7 mouse cellular contexts compared by ENCODE assay signal in genomic region chr4:62524651-62525488, GRCm38 (mm10). TPM values are rescaled to one million over a fixed set of nuclear protein-coding genes. Genes with fewer than 3 reads are reported as not detected.
DNase-seq lines count a peak whose midpoint lies in the region; ATAC-seq and TF ChIP-seq lines count a peak whose summit lies in the region.

Pole3 (minus strand) TSS chr4:62525068.
4933430I17Rik (plus strand) TSS chr4:62525369.

- H3K27me3 ChIP-seq in intestine, postnatal 0 days (replicated peaks; ENCODE audit: control insufficient read depth, insufficient read depth, low read length) = no peaks in the 10 kb centered on the region
- H3K27me3 ChIP-seq in midbrain, embryonic 12.5 days = no peaks in the 10 kb centered on the region
- H3K27me3 ChIP-seq in small intestine, adult 2 months (ENCODE audit: control insufficient read depth, insufficient read depth, low read length) = no peaks in the 10 kb centered on the region

- WGBS in intestine, postnatal 0 days = under 1% methylated on average over 59 of the region's 59 CpGs
- under 1% methylated on average over 59 of the region's 59 CpGs for WGBS in midbrain, embryonic 12.5 days
- WGBS in small intestine, adult 2 months = under 1% methylated on average over 59 of the region's 59 CpGs

- peak; percentile 96 for DNase-seq in adrenal gland, adult 8-10 months
- DNase-seq in embryo, embryonic 9.5 days (ENCODE audit: extremely low spot score) = peak; percentile 97
- peak; percentile 66 for DNase-seq in gonadal fat pad, adult 2 months (ENCODE audit: low read depth)
- DNase-seq in left cerebral cortex, postnatal 4 days = peak; percentile 98

- ATAC-seq in intestine, postnatal 0 days = peak; percentile 98
- ATAC-seq in midbrain, embryonic 12.5 days (ENCODE audit: low FRiP score, low read depth) = peak; percentile 99

- intact Hi-C loops in left cerebral cortex, postnatal 4 days (cut with DNase I) = no loop called here

- peak within 1 kb of the TSS; percentile 66 for H3K9ac ChIP-seq in intestine, postnatal 0 days (ENCODE audit: low read depth, low read length)
- peak within 1 kb of the TSS; percentile 83 for H3K9ac ChIP-seq in midbrain, embryonic 12.5 days (replicated peaks)

- no peaks in the 10 kb centered on the region for H3K4me1 ChIP-seq in intestine, postnatal 0 days (replicated peaks; ENCODE audit: control insufficient read depth, insufficient read depth, low read length)
- peaks cover 12% of the 10 kb centered on the region for H3K4me1 ChIP-seq in midbrain, embryonic 12.5 days
- H3K4me1 ChIP-seq in small intestine, adult 2 months (ENCODE audit: control insufficient read depth, insufficient read depth, insufficient read length, low read length) = peaks cover 3% of the 10 kb centered on the region; the same call in 1 of the 2 replicates

- H3K27ac ChIP-seq in intestine, postnatal 0 days (ENCODE audit: low read depth, low read length) = peak within 1 kb of the TSS; percentile 58; the same call in 1 of the 2 replicates
- H3K27ac ChIP-seq in midbrain, embryonic 12.5 days (replicated peaks) = peak within 1 kb of the TSS; percentile 93
- H3K27ac ChIP-seq in small intestine, adult 2 months (ENCODE audit: insufficient read depth, low read depth, low read length) = peak within 1 kb of the TSS; percentile 94

- H3K4me2 ChIP-seq in intestine, postnatal 0 days (replicated peaks; ENCODE audit: low read depth) = peak within 1 kb of the TSS; percentile 70
- H3K4me2 ChIP-seq in midbrain, embryonic 12.5 days (replicated peaks) = peak within 1 kb of the TSS; percentile 93

- TF ChIP-seq POLR2A in small intestine, adult 2 months (IDR thresholded peaks at IDR 0.05; ENCODE audit: low read depth, low read length) = 0 out of 2 replicates have a peak, but pooled peaks have one; percentile 17

- H3K4me3 ChIP-seq in intestine, postnatal 0 days (ENCODE audit: low read depth, low read length) = peak within 1 kb of the TSS; percentile 70
- peak within 1 kb of the TSS; percentile 72 for H3K4me3 ChIP-seq in midbrain, embryonic 12.5 days
- peak within 1 kb of the TSS; percentile 95 for H3K4me3 ChIP-seq in small intestine, adult 2 months (ENCODE audit: low read depth, low read length)

- no peaks in the 10 kb centered on the region for H3K9me3 ChIP-seq in intestine, postnatal 0 days (ENCODE audit: control insufficient read depth)
- H3K9me3 ChIP-seq in midbrain, embryonic 12.5 days = no peaks in the 10 kb centered on the region

- TF ChIP-seq CTCF in intestine, postnatal 0 days (IDR thresholded peaks at IDR 0.05; ENCODE audit: low read depth) = no peak
- no peak for TF ChIP-seq CTCF in small intestine, adult 2 months (IDR thresholded peaks at IDR 0.05; ENCODE audit: extremely low read depth, insufficient read length, insufficient replicate concordance, low read depth, low read length)

- no peaks in the 10 kb centered on the region; the same call in 1 of the 2 replicates for H3K36me3 ChIP-seq in intestine, postnatal 0 days (ENCODE audit: control insufficient read depth, insufficient read depth)
- peaks cover 15% of the 10 kb centered on the region; the same call in 1 of the 2 replicates for H3K36me3 ChIP-seq in midbrain, embryonic 12.5 days
- no peaks in the 10 kb centered on the region for H3K36me3 ChIP-seq in small intestine, adult 2 months (ENCODE audit: control insufficient read depth, insufficient read depth, low read length)

RNA-seq across cellular contexts. Expression of gene Pole3, which starts in this region (rescaled TPM):
- 10 to 100 TPM; 55.6 to 59.0 (median 58.2) TPM for total RNA-seq in adrenal gland, adult 8-10 months (2022)
- polyA plus RNA-seq in gonadal fat pad, adult 2 months (2012; rRNA removed) = 25.9 and 27.9 TPM in 2 replicates
- polyA plus RNA-seq in intestine, postnatal 0 days (2015; fragmentation: Nextera tagmentation; extraction: Ambion mirVana) = 38.0 TPM in 2 replicates
- total RNA-seq in left cerebral cortex, postnatal 4 days (2021) = 10 to 100 TPM; 32.4 to 36.6 TPM
- polyA plus RNA-seq in midbrain, embryonic 12.5 days (2016; fragmentation: Nextera tagmentation; extraction: Ambion mirVana) = 102 and 110 TPM in 2 replicates
- polyA plus RNA-seq in small intestine, adult 2 months (2012; rRNA removed) = 5.6 and 8.9 TPM in 2 replicates

RNA-seq across cellular contexts. Expression of gene 4933430I17Rik, which starts in this region (rescaled TPM):
- total RNA-seq in adrenal gland, adult 8-10 months (2022) = 1 to 10 TPM in 1 of 4 experiments, under 1 TPM in 3; 0.35 to 1.3 (median 0.47) TPM
- polyA plus RNA-seq in gonadal fat pad, adult 2 months (2012; rRNA removed) = 0.20 and 0.28 TPM in 2 replicates
- 0.27 TPM in 1 of 2 replicates, not detected in the other for polyA plus RNA-seq in intestine, postnatal 0 days (2015; fragmentation: Nextera tagmentation; extraction: Ambion mirVana)
- under 1 TPM; 0.44 to 0.90 TPM for total RNA-seq in left cerebral cortex, postnatal 4 days (2021)
- 1.4 and 1.5 TPM in 2 replicates for polyA plus RNA-seq in midbrain, embryonic 12.5 days (2016; fragmentation: Nextera tagmentation; extraction: Ambion mirVana)
- 0.14 TPM in 1 of 2 replicates, not detected in the other for polyA plus RNA-seq in small intestine, adult 2 months (2012; rRNA removed)

Comparison
In these comparisons a context has a peak if more than half of its experiments do, and no peak if none do; other contexts are left out.
1. Peak in every context shown above with its lines: DNase-seq, ATAC-seq, H3K4me3 ChIP-seq and H3K27ac ChIP-seq.